Mouse (Mus musculus) G1E (cell line): ENCODE results near the gene Ubash3b. TPM values are rescaled to one million over a fixed set of nuclear protein-coding genes. Genes with fewer than 3 reads are reported as not detected.

ENCODE experiments used
- ATAC-seq: 2 replicates; pipeline ENCODE4 v1.8.0; 2016; ENCODE audit warnings: mild to moderate bottlenecking; ENCODE audit not compliant: insufficient number of reproducible peaks, poor library complexity, low FRiP score, severe bottlenecking; ENCODE audit errors: extremely low read depth
- DNase-seq: peaks from one replicate; pipeline ENCODE4 v3.0.0; 2012; ENCODE audit warnings: low spot score
- H3K27me3 ChIP-seq: 2 replicates; pipeline ENCODE4 v1.6.1; 2012; ENCODE audit warnings: mild to moderate bottlenecking, low read length, inconsistent platforms; ENCODE audit not compliant: insufficient read depth
- H3K36me3 ChIP-seq: replicated peaks from 2 replicates; pipeline ENCODE3; 2012; ENCODE audit warnings: mild to moderate bottlenecking, inconsistent platforms
- H3K4me1 ChIP-seq: 2 replicates; pipeline ENCODE4 v1.6.1; 2012; ENCODE audit warnings: low read depth, low read length, inconsistent platforms, mixed read lengths; ENCODE audit not compliant: insufficient read depth
- H3K4me3 ChIP-seq: 2 replicates; pipeline ENCODE4 v1.5.1; 2012; ENCODE audit warnings: low read depth, mild to moderate bottlenecking, inconsistent platforms, low read length, moderate library complexity, mixed read lengths
- H3K9me3 ChIP-seq: replicated peaks from 2 replicates; pipeline ENCODE4 v1.6.1; 2012; ENCODE audit warnings: inconsistent platforms
- CTCF ChIP-seq: IDR thresholded peaks from 2 replicates; pipeline ENCODE4 v1.5.1; 2012; ENCODE audit warnings: low read depth, low read length, inconsistent platforms, mixed read lengths
- GATA1 ChIP-seq: IDR thresholded peaks from 2 replicates; pipeline ENCODE4 v1.6.1; 2012; ENCODE audit warnings: borderline replicate concordance, low read length, inconsistent platforms, mixed read lengths
- GATA2 ChIP-seq: IDR thresholded peaks from 2 replicates; pipeline ENCODE4 v1.6.1; 2012; ENCODE audit warnings: low read depth, low read length, inconsistent platforms, borderline replicate concordance
- POLR2AphosphoS5 ChIP-seq: IDR thresholded peaks from 2 replicates; pipeline ENCODE4 v1.6.1; 2012; ENCODE audit warnings: low read depth, low read length, inconsistent platforms; ENCODE audit not compliant: insufficient replicate concordance
- TAL1 ChIP-seq: conservative IDR thresholded peaks from 2 replicates; pipeline ENCODE4 v1.6.1; 2012; ENCODE audit warnings: low read depth, low read length, inconsistent platforms, mixed read lengths
- polyA plus RNA-seq: library from polyadenylated mRNA; stranded (reverse); fragments of >175 nt; gene quantifications from 2 replicates; pipeline ENCODE4 v1.2.3, GENCODE M21; 2012
- total RNA-seq, 2 experiments: library from RNA; stranded (forward) in 1 of 2; stranded (reverse) in 1 of 2; fragments of 200-1000 nt in 1 of 2; fragments of >200 nt in 1 of 2; fragmentation: Nextera tagmentation in 1 of 2; gene quantifications; 2 replicates each; pipeline ENCODE4 v1.2.3; 2014 to 2017

The Ubash3b gene
- total and polyA plus RNA-seq, 3 experiments: 14.2 to 33.0 (median 20.9) TPM

DNA sequence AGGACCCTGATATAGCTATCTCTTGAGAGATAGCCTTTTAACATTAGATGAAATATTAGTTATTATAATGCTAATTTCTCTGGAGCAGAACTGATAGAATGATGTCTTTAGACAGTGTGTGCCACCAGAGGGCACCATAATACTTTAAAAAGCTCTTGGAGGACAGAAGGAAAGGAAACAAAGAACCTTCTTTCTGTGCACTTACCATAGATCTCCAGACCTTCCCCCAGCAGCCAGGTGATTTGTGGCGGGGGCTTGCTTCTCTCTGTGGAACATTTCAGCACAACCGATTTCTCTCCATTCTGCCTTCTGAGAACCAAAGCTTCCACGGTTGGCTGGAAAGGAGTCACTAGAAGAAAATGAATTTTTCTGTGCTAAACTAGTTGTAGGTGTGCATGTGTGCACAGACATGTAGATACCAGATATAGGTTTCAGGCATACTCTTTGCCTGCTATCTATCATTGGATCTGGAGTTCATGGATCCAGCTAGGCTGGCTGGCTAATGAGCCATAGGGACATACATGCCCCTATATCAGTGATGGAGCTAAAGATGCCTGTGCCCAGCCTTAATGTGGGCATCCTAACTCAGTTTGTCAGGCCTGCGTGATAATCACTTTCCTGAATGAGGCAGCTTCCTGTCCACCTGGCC lies 171.4 kb downstream of the Ubash3b start:
- Histone ChIP-seq H3K36me3 (no peaks in the 10 kb centered on the region), H3K4me1 (no peaks in the 10 kb centered on the region), H3K27me3 (peaks cover 14% of the 10 kb centered on the region), H3K4me3 (no peak overlapping the region), H3K9me3 (no peaks in the 10 kb centered on the region)
- ATAC-seq (no peak), DNase-seq (peak; percentile 8)
- TF ChIP-seq POLR2AphosphoS5: no peak
- TF ChIP-seq GATA1: no peak

DNA sequence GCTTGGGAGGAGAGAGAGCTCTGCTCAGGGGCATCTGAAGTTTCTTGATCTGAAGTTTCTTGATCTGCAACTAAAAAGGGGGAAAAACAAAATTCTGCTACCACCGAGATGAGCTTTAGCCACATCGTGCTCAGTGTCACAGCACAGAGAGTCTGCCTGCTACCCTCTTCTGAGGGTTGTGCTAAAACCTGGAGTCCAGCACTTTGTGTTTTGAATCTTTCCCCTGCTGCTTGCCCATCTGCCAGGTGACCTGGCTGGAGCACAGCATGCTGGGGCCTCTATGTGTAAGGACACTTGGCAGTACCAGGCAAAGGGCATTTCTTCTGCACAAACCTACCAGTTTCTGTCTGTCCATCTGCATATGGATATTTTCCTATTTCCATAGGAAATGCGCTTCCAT lies 177.2 kb downstream of the Ubash3b start:
- no peaks in the 10 kb centered on the region for H3K4me1 ChIP-seq
- no peak overlapping the region for H3K4me3 ChIP-seq
- H3K27me3 ChIP-seq: peaks cover 11% of the 10 kb centered on the region
- no peak for ATAC-seq
- TF ChIP-seq CTCF (no peak), GATA1 (no peak), GATA2 (no peak), POLR2AphosphoS5 (no peak), TAL1 (no peak)
- DNase-seq: no peak
- no peaks in the 10 kb centered on the region for H3K36me3 ChIP-seq
- no peaks in the 10 kb centered on the region for H3K9me3 ChIP-seq

DNA sequence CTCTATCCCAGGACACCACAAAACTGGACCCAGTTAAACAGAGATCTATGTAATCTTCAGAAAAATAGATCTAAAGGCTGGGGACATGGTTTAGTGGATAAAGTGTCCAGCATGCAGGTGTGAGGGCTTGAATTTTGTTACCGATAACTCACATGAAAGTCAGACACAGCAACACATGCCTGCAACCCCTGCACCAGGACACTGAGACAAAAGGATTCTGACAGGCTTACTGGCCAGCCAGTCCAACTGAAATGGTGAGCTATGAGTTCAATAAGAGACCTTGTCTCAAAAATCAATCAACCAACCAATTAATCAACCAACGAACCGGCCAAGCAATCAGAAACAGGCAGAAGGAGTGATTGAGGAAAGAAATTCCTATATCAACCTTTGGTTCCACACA lies 177.7 kb downstream of the Ubash3b start:
- no peak for ATAC-seq
- H3K4me1 ChIP-seq: no peaks in the 10 kb centered on the region
- TF ChIP-seq POLR2AphosphoS5 (no peak), CTCF (no peak), GATA1 (no peak), TAL1 (no peak), GATA2 (no peak)

DNA sequence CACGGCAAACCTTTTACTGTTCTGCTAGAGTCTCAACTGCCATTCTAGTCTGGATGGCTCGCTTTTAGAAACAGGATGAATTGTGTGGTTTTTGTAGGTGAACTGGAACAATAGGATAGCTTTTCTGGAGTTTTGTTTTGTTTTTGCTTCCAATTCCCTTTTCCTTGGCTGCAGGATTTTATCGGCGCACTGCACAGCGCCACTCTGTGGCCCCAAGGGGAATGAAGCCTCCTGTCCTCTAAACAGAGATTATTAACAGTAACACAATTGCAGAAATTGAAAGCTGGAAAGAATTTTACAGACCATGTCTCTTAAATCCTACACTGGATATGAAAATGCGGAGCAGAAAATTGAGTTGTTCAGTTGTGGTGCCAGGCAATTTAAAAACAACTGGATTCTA lies 179.0 kb downstream of the Ubash3b start:
- peaks cover 6% of the 10 kb centered on the region; the same call in 1 of the 2 replicates for H3K27me3 ChIP-seq
- DNase-seq (no peak), ATAC-seq (no peak)
- no peaks in the 10 kb centered on the region for H3K36me3 ChIP-seq
- H3K4me3 ChIP-seq: no peak overlapping the region
- no peaks in the 10 kb centered on the region for H3K9me3 ChIP-seq
- TF ChIP-seq TAL1 (no peak), CTCF (no peak), GATA1 (no peak), GATA2 (no peak), POLR2AphosphoS5 (no peak)
- no peaks in the 10 kb centered on the region for H3K4me1 ChIP-seq

More for the DNA sequence above, 177.7 kb downstream of the Ubash3b start:
- no peaks in the 10 kb centered on the region for H3K36me3 ChIP-seq
- DNase-seq: no peak
- H3K9me3 ChIP-seq: no peaks in the 10 kb centered on the region
- H3K4me3 ChIP-seq: no peak overlapping the region
- H3K27me3 ChIP-seq: peaks cover 11% of the 10 kb centered on the region

DNA sequence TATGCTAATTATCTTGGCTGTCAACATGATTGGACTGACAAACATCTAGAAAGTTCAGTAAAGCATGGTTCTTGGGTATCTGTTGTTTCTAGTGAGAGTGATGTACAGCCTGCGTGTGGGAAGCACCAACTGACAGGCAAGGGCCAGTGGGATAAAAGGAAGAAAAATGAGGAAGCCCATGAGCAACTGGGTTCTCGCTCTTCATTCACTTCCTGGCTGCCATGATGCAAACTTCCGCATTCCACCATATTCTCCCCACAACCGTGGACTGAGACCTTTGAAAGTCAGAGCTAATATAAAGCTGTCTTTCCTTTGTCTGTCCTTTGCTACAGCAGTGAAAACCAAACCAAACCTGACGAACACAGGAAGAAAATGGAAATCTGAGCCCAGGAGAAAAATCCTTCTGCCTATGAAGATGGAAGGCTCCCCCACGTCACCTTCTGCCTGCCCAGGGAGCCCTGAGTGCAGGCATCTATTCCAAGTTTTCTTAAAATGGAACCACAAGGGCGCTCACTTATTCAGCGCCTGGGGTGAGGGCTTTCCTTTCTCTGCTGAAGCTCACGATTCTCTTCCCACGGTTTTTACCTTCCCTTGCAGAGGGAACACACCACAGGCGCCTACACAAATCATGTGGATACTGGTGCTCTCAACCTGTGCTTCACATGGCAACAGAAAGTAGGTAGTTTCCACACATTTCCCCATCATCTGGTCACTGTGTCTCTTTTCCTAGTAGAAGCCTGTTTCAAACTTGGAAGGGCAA lies 187.3 kb downstream of the Ubash3b start:
- Histone ChIP-seq H3K4me3 (no peak overlapping the region), H3K9me3 (no peaks in the 10 kb centered on the region), H3K4me1 (no peaks in the 10 kb centered on the region), H3K36me3 (no peaks in the 10 kb centered on the region), H3K27me3 (no peaks in the 10 kb centered on the region)
- TF ChIP-seq TAL1 (no peak), GATA2 (no peak), GATA1 (no peak), CTCF (no peak), POLR2AphosphoS5 (no peak)
- DNase-seq (no peak), ATAC-seq (no peak)

DNA sequence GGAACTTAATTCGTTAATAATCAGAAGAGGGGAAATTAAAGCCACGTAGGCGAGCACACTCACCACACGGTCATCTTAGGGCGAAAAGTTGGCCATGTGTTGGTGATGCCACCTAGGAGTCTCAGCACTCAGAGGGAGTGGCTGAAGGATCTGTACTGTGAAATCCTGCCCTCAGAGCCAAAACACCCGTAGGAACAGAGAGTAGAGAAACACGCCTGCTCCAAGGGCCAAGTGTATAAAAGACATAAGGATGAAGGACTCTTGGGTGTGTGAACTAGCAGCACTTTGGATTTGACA lies 197.1 kb downstream of the Ubash3b start:
- Histone ChIP-seq H3K4me1 (no peaks in the 10 kb centered on the region), H3K36me3 (no peaks in the 10 kb centered on the region), H3K27me3 (peaks cover 9% of the 10 kb centered on the region; the same call in 1 of the 2 replicates), H3K4me3 (no peak overlapping the region), H3K9me3 (no peaks in the 10 kb centered on the region)
- TF ChIP-seq GATA1 (no peak), GATA2 (no peak), POLR2AphosphoS5 (no peak), CTCF (no peak), TAL1 (no peak)
- no peak for ATAC-seq
- no peak for DNase-seq
